Mouse (Mus musculus) yolk sac, embryonic 10.5 days (tissue): ENCODE measurements around the gene Cacng8.

ENCODE experiments used
- DNase-seq: peaks from one replicate; pipeline ENCODE4 v3.0.0-alpha.2; 2017; ENCODE audit warnings: low spot score

The Cacng8 gene

DNA sequence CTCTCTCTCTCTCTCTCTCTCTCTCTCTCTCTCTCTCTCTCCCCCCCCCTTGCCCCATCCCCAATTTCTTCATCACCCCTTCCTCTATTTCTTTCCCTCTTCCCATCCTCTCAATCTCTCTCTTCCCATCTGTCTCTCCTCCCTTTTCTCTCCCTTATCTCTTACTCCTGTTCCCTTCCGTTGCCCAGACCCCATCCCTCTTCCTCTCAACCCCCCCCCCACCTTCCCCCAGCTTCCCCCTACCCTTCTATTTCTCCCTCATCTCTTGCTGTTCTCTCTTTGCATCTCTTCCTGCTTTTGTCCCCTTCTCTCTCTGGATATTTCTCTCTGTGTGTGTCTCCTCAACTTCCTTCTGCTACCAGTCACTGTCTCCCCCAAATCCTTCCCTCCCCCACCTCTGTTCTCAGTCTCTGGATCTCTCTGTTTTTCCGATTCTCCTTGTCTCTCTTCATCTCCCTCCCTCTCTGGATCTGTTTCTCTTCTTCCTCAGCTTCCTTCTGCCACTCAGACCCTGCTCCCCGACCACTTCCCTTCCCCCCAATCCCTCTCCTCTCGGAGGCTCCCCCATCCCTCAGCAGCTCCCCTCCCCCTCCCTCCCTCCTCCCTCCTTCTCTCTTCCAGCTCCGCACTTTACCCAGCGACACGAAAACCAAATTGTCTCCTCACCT is at the start of gene Cacng8:
TSS of gene Cacng8 (plus strand) at position 271 of the 668 bp plus-strand sequence.
- DNase-seq, result no peak

DNA sequence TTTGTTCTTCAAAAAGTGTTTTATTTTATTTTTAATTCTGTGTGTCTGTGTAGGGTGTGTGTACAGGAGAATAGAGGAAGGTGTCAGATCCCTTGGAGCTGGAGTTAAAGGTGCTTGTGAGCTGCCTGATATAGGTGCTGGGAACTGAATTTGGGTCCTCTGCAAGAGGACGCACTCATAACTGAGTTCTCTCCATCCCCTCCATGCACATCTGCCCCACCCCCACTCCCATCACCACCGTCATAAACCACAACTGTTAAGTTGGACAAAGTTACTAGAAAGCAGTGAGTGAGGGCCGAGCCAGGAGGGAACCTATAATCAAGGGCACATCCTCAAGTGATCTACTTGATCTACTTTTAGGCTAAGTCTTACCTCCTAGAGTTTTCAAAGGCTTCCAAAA is 46.6 kb upstream of the Cacng8 start:
- DNase-seq, result no peak

DNA sequence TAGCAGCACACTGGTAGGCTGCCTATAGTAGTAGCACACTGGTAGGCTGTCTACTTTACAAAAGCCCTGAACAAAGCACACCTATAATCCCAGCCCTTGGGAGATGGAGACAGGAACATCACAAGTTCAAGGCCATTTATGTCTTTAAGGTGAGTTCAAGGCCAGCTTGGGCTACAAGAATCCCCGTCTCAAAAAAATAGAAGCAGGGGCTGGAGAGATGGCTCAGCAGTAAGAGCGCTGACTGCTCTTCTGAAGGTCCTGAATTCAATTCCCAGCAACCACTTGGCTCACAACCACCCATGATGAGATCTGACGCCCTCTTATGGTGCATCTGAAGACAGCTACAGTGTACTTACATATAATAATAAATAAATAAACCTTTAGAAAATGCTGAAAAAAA is 45.2 kb upstream of the Cacng8 start:
- no peak for DNase-seq

GRCm38 (mm10) chr7:3347366-3348287 is 42.9 kb upstream of the Cacng8 start:
- no peak for DNase-seq

- DNase-seq, result no peak
Measured at GRCm38 (mm10) chr7:3348326-3348725, 42.2 kb upstream of the Cacng8 start.

DNA sequence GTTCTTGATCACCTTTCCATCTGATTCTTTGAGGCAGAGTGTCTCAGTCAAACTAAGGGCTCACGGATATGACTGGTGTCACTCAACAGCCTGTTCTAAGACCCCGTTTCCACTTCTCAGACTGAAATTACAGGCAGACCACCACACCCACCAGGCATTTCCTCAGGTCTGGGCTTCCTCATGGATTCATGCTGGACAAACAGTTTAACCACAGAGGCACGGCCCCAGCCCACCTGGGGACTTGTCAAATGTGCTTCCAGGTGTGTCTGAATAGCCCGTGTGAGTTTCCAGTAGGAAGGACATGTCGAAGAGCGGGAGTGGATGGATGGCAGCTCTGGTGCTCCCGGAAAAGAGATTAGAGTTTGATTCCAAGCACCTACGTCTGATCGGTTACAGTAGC is 40.7 kb upstream of the Cacng8 start:
- no peak for DNase-seq

DNA sequence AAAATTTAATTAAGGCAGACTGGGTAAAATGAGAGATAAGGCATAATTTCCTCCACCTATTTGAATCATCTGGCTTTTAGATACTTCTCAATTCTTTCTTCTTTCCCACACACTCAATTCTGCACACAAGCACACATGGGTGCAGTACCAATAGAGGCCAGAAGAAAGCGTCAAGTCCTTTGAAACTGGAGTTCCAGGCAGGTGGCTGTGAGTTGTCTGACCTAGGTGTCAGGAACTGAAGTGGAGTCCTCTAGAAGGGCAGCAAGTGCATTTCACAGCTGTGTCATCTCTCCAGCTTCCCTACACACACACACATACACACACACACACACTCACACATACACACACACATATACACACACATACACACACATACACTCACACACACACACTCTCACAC is 38.9 kb upstream of the Cacng8 start:
- DNase-seq, result no peak

DNA sequence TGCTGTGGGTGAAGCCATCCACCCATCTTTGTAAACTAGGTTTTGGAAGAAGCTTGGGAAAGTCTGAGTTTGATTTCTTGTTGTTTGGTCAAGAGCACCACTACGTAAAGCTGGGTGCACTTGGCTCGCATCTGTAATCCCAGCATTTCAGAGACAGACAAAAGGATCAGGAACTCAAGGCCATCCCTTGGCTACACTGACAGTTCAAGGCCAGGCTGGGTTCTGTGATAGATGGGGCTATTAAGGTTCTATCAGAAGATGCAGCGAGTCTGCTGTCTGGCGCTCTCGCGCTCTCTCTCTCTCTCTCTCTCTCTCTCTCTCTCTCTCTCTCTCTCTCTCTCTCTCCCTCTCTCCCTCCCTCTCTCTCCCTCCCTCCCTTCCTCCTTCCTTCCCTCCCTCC is 35.6 kb upstream of the Cacng8 start:
- no peak for DNase-seq

DNA sequence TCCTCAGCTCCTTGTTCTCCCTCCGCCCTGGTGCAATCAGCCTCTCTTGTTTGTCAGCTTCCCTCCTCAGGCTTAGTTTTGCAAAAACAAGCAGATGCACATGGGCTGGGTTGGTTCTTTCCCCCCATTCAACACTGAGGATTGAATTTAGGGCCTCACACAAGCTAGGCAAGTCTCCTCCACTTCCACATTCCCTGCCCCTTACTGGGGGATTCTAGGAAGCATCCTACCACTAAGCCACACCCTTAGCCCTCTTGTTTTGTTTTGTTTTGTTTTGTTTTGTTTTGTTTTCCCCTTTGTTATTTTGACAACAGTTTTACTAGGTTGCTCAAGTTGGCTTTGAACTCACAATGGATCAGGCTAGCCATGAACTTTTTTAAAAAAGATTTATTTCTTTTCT is 29.8 kb upstream of the Cacng8 start:
- no peak for DNase-seq

DNA sequence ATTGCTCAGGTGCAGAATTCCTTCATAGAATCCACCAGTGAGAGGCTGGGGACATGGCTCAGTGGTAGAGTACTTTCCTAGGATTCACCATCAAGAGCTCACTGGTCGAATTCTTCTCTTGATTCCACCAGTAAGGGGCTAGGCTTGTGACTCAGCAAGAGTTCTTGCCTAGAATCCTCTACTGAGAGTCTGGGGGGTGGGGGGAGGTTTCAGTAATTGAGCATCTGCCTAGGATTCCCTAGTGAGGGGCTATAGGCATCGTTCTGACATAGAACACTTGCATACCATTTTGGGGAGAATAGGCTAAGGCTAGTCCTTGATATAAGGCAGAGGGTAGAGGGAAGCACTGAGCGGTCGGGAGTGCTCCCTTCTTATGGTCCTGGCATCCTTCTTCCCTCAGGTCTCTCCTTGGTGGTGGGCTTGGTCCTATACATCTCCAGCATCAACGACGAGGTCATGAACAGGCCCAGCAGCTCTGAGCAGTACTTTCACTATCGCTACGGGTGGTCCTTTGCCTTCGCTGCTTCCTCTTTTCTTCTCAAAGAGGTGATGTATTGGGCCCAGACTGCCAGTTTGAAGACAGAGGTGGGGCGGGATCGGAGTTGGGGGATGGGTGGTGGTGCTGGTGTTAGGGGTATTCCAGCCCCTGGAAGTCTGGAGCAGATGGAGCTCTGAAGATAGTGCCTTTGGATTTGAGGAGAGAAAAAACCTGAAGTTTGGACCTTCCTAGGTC is 24.8 kb upstream of the Cacng8 start:
- no peak for DNase-seq

DNA sequence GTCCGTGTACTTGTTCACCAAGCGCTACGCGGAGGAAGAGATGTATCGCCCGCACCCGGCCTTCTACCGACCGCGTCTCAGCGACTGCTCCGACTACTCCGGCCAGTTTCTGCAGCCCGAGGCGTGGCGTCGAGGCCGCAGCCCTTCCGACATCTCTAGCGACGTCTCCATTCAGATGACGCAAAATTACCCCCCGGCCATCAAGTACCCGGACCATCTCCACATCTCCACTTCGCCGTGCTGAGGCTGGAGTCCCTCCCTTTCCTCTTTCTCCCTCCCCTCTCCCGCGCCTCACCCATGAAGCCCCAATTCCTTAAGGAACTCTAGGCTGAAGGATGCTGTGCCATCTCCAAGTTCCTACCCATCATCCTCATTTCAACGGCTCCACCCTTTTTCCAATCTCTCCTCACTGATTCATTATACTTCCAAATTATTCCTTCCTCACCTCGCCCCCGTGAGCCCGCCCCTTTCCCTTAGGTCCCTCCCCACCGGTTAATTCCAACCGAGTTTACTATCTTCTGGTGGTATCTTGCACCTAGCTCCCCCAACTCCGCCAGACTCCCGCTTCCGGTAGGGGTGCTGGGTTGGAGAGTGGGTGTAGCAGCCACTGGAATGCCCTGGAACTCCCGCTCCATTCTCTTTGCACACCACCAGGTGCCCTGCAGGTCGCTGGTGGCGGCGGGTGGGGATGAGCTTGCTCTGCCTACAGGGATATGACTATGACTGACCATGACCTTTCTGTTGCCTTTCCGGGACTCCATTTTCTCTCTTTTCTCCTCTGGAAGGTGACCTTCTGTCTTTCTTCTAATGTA is 23.6 kb upstream of the Cacng8 start:
- DNase-seq, result no peak

DNA sequence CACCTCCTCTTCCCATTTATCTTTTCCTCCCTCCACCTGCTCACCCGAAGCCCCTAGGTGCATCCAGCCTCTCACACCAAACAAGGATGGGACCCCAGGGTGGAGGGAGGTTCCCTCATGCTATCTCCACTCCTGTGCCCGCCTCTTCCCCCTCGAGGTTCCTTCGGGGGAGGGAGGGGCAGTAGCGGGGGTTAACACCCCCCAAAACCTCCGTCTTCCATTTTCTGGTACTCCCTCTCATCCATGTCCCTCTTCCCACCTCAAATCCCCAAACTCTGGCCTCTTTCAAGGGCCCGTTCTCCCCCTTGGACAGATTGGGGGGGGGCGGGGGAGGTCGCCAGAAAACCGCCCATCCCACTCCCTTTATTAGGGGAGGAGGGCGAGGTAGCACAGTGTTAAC is 22.9 kb upstream of the Cacng8 start:
- DNase-seq, result no peak

GRCm38 (mm10) chr7:3368311-3368710 is 22.2 kb upstream of the Cacng8 start:
- no peak for DNase-seq

DNA sequence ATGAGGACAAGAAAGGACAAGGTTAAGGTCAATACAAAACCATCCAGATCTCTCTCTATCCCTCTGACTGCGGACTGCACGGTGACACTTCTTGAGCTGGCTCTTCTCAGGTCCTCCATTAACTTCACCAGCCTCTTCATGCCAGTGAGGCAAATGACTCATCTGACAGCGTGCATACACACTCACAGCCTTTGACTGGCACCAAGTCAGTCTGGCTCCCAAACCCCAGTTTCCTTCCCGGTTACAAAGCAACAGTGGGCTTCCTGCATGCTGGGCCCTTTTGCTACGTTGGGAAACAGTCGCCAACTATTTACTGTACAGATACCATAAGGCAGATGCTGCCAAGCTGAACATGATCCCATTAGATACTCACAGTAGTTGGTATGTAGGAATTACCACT is 21.3 kb upstream of the Cacng8 start:
- no peak for DNase-seq

GRCm38 (mm10) chr7:3370407-3370806 is 20.1 kb upstream of the Cacng8 start:
- DNase-seq, result no peak

DNA sequence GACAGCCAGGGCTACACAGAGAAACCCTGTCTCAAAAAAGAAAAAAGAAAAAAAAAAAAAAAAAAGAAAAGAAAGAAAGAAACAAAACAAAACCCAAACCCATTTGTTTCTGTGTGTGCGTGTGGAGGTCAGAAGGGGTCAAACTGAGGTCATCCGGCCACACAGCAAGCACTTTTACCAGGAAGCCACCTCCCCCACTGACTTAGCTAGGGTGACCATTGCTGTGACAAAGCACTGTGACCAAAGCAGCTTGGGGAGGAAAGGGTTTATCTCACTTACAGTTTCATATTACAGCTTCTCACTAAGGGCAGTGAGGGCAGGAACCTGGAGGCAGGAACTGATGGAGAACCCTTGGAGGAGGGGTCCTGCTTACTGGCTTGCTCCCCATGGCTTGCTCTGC is 18.1 kb upstream of the Cacng8 start:
- DNase-seq, result no peak

DNA sequence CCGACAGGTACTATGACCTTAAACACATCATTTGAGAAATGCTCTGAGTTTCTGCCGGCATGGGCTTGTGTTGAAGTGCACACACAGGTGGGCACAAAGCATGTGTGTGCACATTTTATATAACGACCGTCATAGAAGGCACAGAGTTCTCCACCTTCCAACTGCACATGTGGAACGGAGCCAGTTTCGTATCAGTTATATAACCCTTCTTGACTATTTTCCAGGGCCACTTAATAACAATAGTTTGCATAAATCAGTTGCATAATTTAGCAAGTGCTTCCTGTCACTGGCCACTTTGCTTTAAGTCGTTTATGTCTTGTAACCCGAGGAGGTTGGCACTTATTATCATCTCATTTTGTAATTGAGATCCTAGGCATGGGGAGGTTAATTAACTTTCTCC is 16.7 kb upstream of the Cacng8 start:
- no peak for DNase-seq

GRCm38 (mm10) chr7:3376831-3377230 is 13.7 kb upstream of the Cacng8 start:
- no peak for DNase-seq

GRCm38 (mm10) chr7:3382123-3382522 is 8.4 kb upstream of the Cacng8 start:
- no peak for DNase-seq

GRCm38 (mm10) chr7:3384807-3385319 is 5.6 kb upstream of the Cacng8 start:
- DNase-seq, result no peak

DNA sequence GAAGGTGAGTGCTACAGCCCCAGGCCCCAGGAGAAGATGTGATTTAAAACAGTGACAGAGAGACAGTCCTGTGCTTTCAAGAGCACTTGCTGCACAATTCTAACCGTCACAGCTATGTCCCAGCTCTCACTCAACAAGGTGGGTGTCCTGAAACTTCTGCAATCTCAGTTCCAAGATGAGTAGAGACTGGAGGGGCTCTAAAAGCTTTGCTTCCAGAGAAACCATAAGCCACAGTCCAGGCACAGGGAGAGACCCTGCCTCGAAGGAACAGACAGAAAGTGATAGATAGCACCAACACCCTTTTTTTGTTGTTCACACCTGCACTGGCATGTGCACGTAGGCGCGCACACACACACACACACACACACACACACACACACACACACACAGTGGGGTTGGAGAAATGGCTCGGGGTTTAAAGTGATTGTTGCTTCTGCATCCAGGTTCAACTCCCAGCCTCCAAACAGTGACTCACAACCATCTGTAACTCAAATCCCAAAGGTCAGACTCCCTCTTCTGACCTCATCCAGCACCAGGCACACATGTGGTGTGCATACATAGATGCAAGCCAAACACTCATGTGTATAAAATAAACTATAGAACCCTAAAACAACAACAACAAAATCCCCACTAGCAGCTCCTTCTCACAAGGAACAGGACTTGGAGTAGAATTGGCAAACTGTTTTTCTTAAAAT is 4.3 kb upstream of the Cacng8 start:
- DNase-seq, result no peak
